ENCODE assay signal across 7 mouse cellular contexts in the genomic region with DNA sequence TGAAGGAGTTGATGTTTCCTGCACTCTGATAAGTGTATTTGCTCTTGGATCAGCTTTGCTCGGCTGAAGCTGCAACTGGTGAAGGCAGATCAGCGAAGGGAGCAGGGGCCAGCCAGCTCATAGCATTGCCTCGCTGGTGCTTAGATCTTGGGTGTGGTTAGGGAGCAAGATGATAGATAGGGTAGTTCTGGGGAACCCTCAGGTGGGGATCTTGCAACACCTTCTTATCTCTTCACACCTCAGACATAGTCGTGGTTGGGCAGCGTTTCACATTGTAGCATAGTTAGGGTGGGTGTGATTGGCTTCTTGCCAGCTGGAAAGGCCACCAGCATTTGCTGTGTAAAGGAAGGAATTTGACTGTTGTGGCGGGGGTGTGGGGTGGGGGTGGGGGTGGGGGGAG. TPM values are rescaled to one million over a fixed set of nuclear protein-coding genes. Genes with fewer than 3 reads are reported as not detected.
A peak's percentile ranks its signal among the peaks of the same experiment; 100 is the strongest.
DNase-seq lines count a peak whose midpoint lies in the region; ATAC-seq and TF ChIP-seq lines count a peak whose summit lies in the region.

No protein-coding gene starts in this region.

- peaks cover 69% of the 10 kb centered on the region for H3K4me1 ChIP-seq in heart, embryonic 12.5 days (replicated peaks)
- H3K4me1 ChIP-seq in limb, embryonic 15.5 days, result peaks cover 22% of the 10 kb centered on the region
- peaks cover 5% of the 10 kb centered on the region; the same call in 1 of the 2 replicates for H3K4me1 ChIP-seq in thymus, adult 2 months (replicated peaks; ENCODE audit: control insufficient read depth, insufficient read depth, low read length)

- H3K27ac ChIP-seq in left cerebral cortex, adult 2 months, result no peak overlapping the region
- peak overlapping the region; percentile 94 for H3K27ac ChIP-seq in heart, embryonic 12.5 days (ENCODE audit: poor library complexity, severe bottlenecking)
- H3K27ac ChIP-seq in limb, embryonic 15.5 days, result no peak overlapping the region
- no peak overlapping the region for H3K27ac ChIP-seq in thymus, adult 2 months (ENCODE audit: control insufficient read depth, insufficient read depth, low read length)

- TF ChIP-seq CTCF in left cerebral cortex, adult 2 months (IDR thresholded peaks at IDR 0.05), result no peak
- no peak for TF ChIP-seq CTCF in thymus, adult 2 months (IDR thresholded peaks at IDR 0.05; ENCODE audit: borderline replicate concordance, control insufficient read depth, extremely low read depth, insufficient read depth, low read length, poor library complexity)

- peak overlapping the region; percentile 21 for H3K9ac ChIP-seq in heart, embryonic 12.5 days
- no peak overlapping the region for H3K9ac ChIP-seq in limb, embryonic 15.5 days

- H3K4me2 ChIP-seq in heart, embryonic 12.5 days, result peak overlapping the region; percentile 47
- H3K4me2 ChIP-seq in limb, embryonic 15.5 days, result no peak overlapping the region

- H3K4me3 ChIP-seq in left cerebral cortex, adult 2 months, result no peak overlapping the region
- H3K4me3 ChIP-seq in heart, embryonic 12.5 days, result no peak overlapping the region
- no peak overlapping the region for H3K4me3 ChIP-seq in limb, embryonic 15.5 days
- no peak overlapping the region for H3K4me3 ChIP-seq in thymus, adult 2 months (ENCODE audit: control insufficient read depth, insufficient read depth, low read length)

- peak; percentile 31 to 56 for DNase-seq in left cerebral cortex, adult 2 months (ENCODE audit: extremely low spot score in 1 of 2, low spot score in 2 of 2)
- no peak for DNase-seq in left cerebral cortex, postnatal 4 days
- peak; percentile 29 to 50 for DNase-seq in right cerebral cortex, postnatal 36 days (ENCODE audit: low spot score in 2 of 2)
- no peak for DNase-seq in thymus, adult 2 months
- no peak for DNase-seq in embryo, embryonic 9.5 days (ENCODE audit: extremely low spot score)

- 7% methylated on average over 6 of the region's 6 CpGs for WGBS in heart, embryonic 12.5 days
- WGBS in limb, embryonic 15.5 days, result 32% methylated on average over 6 of the region's 6 CpGs
- 31% methylated on average over 6 of the region's 6 CpGs for WGBS in thymus, adult 2 months

- intact Hi-C loops in left cerebral cortex, adult 2 months (cut with DNase I), result no loop called here
- intact Hi-C loops in left cerebral cortex, postnatal 4 days (cut with DNase I), result no loop called here

- ATAC-seq in heart, embryonic 12.5 days (ENCODE audit: insufficient number of reproducible peaks, low FRiP score), result 0 out of 2 replicates have a peak, but pooled peaks have one; percentile 14
- ATAC-seq in limb, embryonic 15.5 days (ENCODE audit: insufficient number of reproducible peaks, low FRiP score, low TSS enrichment, low read depth), result 0 out of 2 replicates have a peak, but pooled peaks have one; percentile 19

- H3K9me3 ChIP-seq in heart, embryonic 12.5 days (replicated peaks), result no peaks in the 10 kb centered on the region
- H3K9me3 ChIP-seq in limb, embryonic 15.5 days, result no peaks in the 10 kb centered on the region

- TF ChIP-seq POLR2A in thymus, adult 2 months (IDR thresholded peaks at IDR 0.05; ENCODE audit: control insufficient read depth, extremely low read depth, insufficient read depth, low read length, poor library complexity), result no peak

- H3K36me3 ChIP-seq in heart, embryonic 12.5 days, result peaks cover 5% of the 10 kb centered on the region
- H3K36me3 ChIP-seq in limb, embryonic 15.5 days, result 0 out of 2 replicates have a peak, but pooled peaks cover 3% of the 10 kb centered on the region
- no peaks in the 10 kb centered on the region for H3K36me3 ChIP-seq in thymus, adult 2 months (ENCODE audit: control insufficient read depth, insufficient read depth, low read length)

- no peaks in the 10 kb centered on the region for H3K27me3 ChIP-seq in heart, embryonic 12.5 days (replicated peaks)
- H3K27me3 ChIP-seq in limb, embryonic 15.5 days, result no peaks in the 10 kb centered on the region
- no peaks in the 10 kb centered on the region for H3K27me3 ChIP-seq in thymus, adult 2 months (ENCODE audit: control insufficient read depth, insufficient read depth, low read length)

RNA-seq across cellular contexts. Expression of a gene that starts 36.3 kb away (rescaled TPM):
- 10 to 100 TPM; 51.1 to 64.8 TPM for total RNA-seq in left cerebral cortex, adult 2 months (2021)
- 10 to 100 TPM; 68.1 to 70.5 TPM for total RNA-seq in left cerebral cortex, postnatal 4 days (2021)
- 16.2 and 16.9 TPM in 2 replicates for polyA plus RNA-seq in heart, embryonic 12.5 days (2016; fragmentation: Nextera tagmentation; extraction: Ambion mirVana)
- polyA plus RNA-seq in limb, embryonic 15.5 days (2015; fragmentation: Nextera tagmentation; extraction: Ambion mirVana), result 17.2 and 18.2 TPM in 2 replicates
- 45.5 and 48.0 TPM in 2 replicates for polyA plus RNA-seq in thymus, adult 2 months (2012; rRNA removed)

Comparison
In these comparisons a context has a peak if more than half of its experiments do, and no peak if none do; other contexts are left out.
1. DNase-seq: peak in left cerebral cortex, adult 2 months (2 of 2) and right cerebral cortex, postnatal 36 days (2 of 2); none in left cerebral cortex, postnatal 4 days (single experiment), thymus, adult 2 months (single experiment) and embryo, embryonic 9.5 days (single experiment).